Mouse (Mus musculus): ENCODE data around the gene Vwa5b1. TPM values are rescaled to one million over a fixed set of nuclear protein-coding genes. Genes with fewer than 3 reads are reported as not detected.

Vwa5b1 gene
- polyA plus RNA-seq, 1 experiment from 2014 or later = 0.08 TPM

GRCm38 (mm10) chr4:138516448-138516847 lies 119.2 kb downstream of the Vwa5b1 start:
- Histone ChIP-seq H3K4me3 (ENCODE audit: low read depth, low read length) (no peak overlapping the region), H3K4me2 (ENCODE audit: low read depth, low read length) (no peak overlapping the region), H3K9me3 (ENCODE audit: control insufficient read depth, low read length) (no peaks in the 10 kb centered on the region), H3K36me3 (ENCODE audit: control insufficient read depth, insufficient read depth, low read length) (no peaks in the 10 kb centered on the region), H3K27me3 (replicated peaks; ENCODE audit: control insufficient read depth, insufficient read depth, low read length) (no peaks in the 10 kb centered on the region; the same call in 1 of the 2 replicates), H3K4me1 (ENCODE audit: control insufficient read depth, insufficient read depth, low read length) (no peaks in the 10 kb centered on the region), H3K27ac (replicated peaks; ENCODE audit: low read depth, low read length) (no peak overlapping the region), H3K9ac (ENCODE audit: low read depth, low read length) (no peak overlapping the region)
- DNase-seq (ENCODE audit: low spot score) (no peak), ATAC-seq (ENCODE audit: low read depth) (no peak)
- 79% methylated on average over 3 of the region's 3 CpGs for WGBS

Other genes with a start within 250 kb of the Vwa5b1 start
- 0.24 and 0.29 TPM in 2 replicates for gene Fam43b, start 239.4 kb downstream of the Vwa5b1 start, polyA plus RNA-seq (2014; fragmentation: Nextera tagmentation; extraction: Ambion mirVana)
- gene Mul1, start 201.2 kb downstream of the Vwa5b1 start, polyA plus RNA-seq (2014; fragmentation: Nextera tagmentation; extraction: Ambion mirVana) = 19.5 and 22.0 TPM in 2 replicates
- gene Camk2n1, start 181.6 kb downstream of the Vwa5b1 start, polyA plus RNA-seq (2014; fragmentation: Nextera tagmentation; extraction: Ambion mirVana) = 2.4 and 2.5 TPM in 2 replicates
- gene Pla2g2c, start 88.9 kb upstream of the Vwa5b1 start, polyA plus RNA-seq (2014; fragmentation: Nextera tagmentation; extraction: Ambion mirVana) = 0.17 and 0.61 TPM in 2 replicates
- 2.2 and 4.7 TPM in 2 replicates for gene Ubxn10, start 101.3 kb upstream of the Vwa5b1 start, polyA plus RNA-seq (2014; fragmentation: Nextera tagmentation; extraction: Ambion mirVana)
- 5.3 and 6.5 TPM in 2 replicates for gene Pla2g2f, start 121.7 kb upstream of the Vwa5b1 start, polyA plus RNA-seq (2014; fragmentation: Nextera tagmentation; extraction: Ambion mirVana)
- 0.28 and 0.38 TPM in 2 replicates for gene Pla2g2d, start 139.9 kb upstream of the Vwa5b1 start, polyA plus RNA-seq (2014; fragmentation: Nextera tagmentation; extraction: Ambion mirVana)
- gene Pla2g5, start 227.6 kb upstream of the Vwa5b1 start, polyA plus RNA-seq (2014; fragmentation: Nextera tagmentation; extraction: Ambion mirVana) = 2.2 and 2.3 TPM in 2 replicates
- gene Gm13030, start 238.1 kb upstream of the Vwa5b1 start, polyA plus RNA-seq (2014; fragmentation: Nextera tagmentation; extraction: Ambion mirVana) = not detected in 2 replicates
- 0.28 and 0.38 TPM in 2 replicates for gene Pla2g2e, start 242.1 kb upstream of the Vwa5b1 start, polyA plus RNA-seq (2014; fragmentation: Nextera tagmentation; extraction: Ambion mirVana)